Mouse (Mus musculus) intestine, embryonic 15.5 days (tissue): Measurements from ENCODE around the gene Mpdu1. TPM values are rescaled to one million over a fixed set of nuclear protein-coding genes. Genes with fewer than 3 reads are reported as not detected.

Source experiments
- ATAC-seq: fragments of 200-750 bp; cut with Nextera tagmentation; 2 replicates; pipeline ENCODE4 v1.8.0; 2017; ENCODE audit warnings: moderate TSS enrichment, moderate library complexity
- H3K27ac ChIP-seq: fragments of 300-500 bp; sonication (generic); 2 replicates; pipeline ENCODE4 v1.5.1; 2015; ENCODE audit warnings: mild to moderate bottlenecking, inconsistent platforms
- H3K27me3 ChIP-seq: fragments of 300-500 bp; sonication (generic); replicated peaks from 2 replicates; pipeline ENCODE4 v1.6.1; 2015; ENCODE audit warnings: inconsistent platforms
- H3K36me3 ChIP-seq: fragments of 300-500 bp; sonication (generic); 2 replicates; pipeline ENCODE4 v1.6.1; 2015; ENCODE audit warnings: inconsistent platforms
- H3K4me1 ChIP-seq: fragments of 300-500 bp; sonication (generic); replicated peaks from 2 replicates; pipeline ENCODE4 v1.6.1; 2015; ENCODE audit warnings: inconsistent platforms
- H3K4me2 ChIP-seq: fragments of 300-500 bp; sonication (generic); replicated peaks from 2 replicates; pipeline ENCODE4 v1.6.1; 2015; ENCODE audit warnings: mild to moderate bottlenecking, inconsistent platforms
- H3K4me3 ChIP-seq: fragments of 300-500 bp; sonication (generic); replicated peaks from 2 replicates; pipeline ENCODE4 v1.5.1; 2015; ENCODE audit warnings: inconsistent platforms
- H3K9ac ChIP-seq: fragments of 300-500 bp; sonication (generic); 2 replicates; pipeline ENCODE4 v1.6.1; 2015; ENCODE audit warnings: inconsistent platforms
- H3K9me3 ChIP-seq: fragments of 300-500 bp; sonication (generic); 2 replicates; pipeline ENCODE4 v1.6.1; 2016; ENCODE audit warnings: inconsistent platforms
- WGBS: fragments of 180-500 bp; shearing (Covaris S2); methylation state at CpG from one replicate; pipeline ENCODE4 v1.1.7; 2015; 5-methylcytosine and 5-hydroxymethylcytosine counted together
- polyA plus RNA-seq: library from polyadenylated mRNA; unstranded; fragments of >200 nt; fragmentation: Nextera tagmentation; extraction: Ambion mirVana; gene quantifications from 2 replicates; pipeline ENCODE4 v1.2.1, GENCODE M21; 2015

Gene Mpdu1
- polyA plus RNA-seq, 1 experiment from 2014 or later = 60.9 TPM

GRCm38 (mm10) chr11:69656617-69657461 lies 5.6 kb downstream of the Mpdu1 start:
- no peak for ATAC-seq
- Histone ChIP-seq H3K4me1 (peaks cover 16% of the 10 kb centered on the region), H3K9me3 (no peaks in the 10 kb centered on the region), H3K4me2 (no peak overlapping the region), H3K4me3 (no peak overlapping the region), H3K27me3 (no peaks in the 10 kb centered on the region), H3K9ac (no peak overlapping the region), H3K36me3 (peaks cover 31% of the 10 kb centered on the region), H3K27ac (no peak overlapping the region)
- WGBS = 69% methylated on average over 10 of the region's 10 CpGs

GRCm38 (mm10) chr11:69656065-69656455 lies 6.4 kb downstream of the Mpdu1 start:
- H3K4me3 ChIP-seq = no peak overlapping the region
- no peak overlapping the region for H3K4me2 ChIP-seq
- 86% methylated on average over 5 of the region's 5 CpGs for WGBS
- H3K9me3 ChIP-seq = no peaks in the 10 kb centered on the region
- no peak for ATAC-seq
- no peak overlapping the region for H3K9ac ChIP-seq
- peaks cover 12% of the 10 kb centered on the region for H3K4me1 ChIP-seq
- H3K27me3 ChIP-seq = no peaks in the 10 kb centered on the region
- H3K36me3 ChIP-seq = peaks cover 37% of the 10 kb centered on the region
- H3K27ac ChIP-seq = no peak overlapping the region

- H3K4me3 ChIP-seq = peak within 1 kb of the TSS; percentile 3; the same call in 1 of the 2 replicates
- H3K4me2 ChIP-seq = peak within 1 kb of the TSS; percentile 22; the same call in 1 of the 2 replicates
- peak; percentile 82 for ATAC-seq
- peaks cover 43% of the 10 kb centered on the region for H3K36me3 ChIP-seq
- WGBS = 27% methylated on average over 34 of the region's 34 CpGs
- H3K9me3 ChIP-seq = no peaks in the 10 kb centered on the region
- H3K4me1 ChIP-seq = peaks cover 12% of the 10 kb centered on the region
- H3K27me3 ChIP-seq = no peaks in the 10 kb centered on the region
- peak within 1 kb of the TSS; percentile 51 for H3K27ac ChIP-seq
- H3K9ac ChIP-seq = 0 out of 2 replicates have a peak within 1 kb of the TSS, but pooled peaks have one; percentile 13
These were observed 7.0 kb downstream of the Mpdu1 start, which contains the start of gene Sox15 for GRCm38 (mm10) chr11:69655264-69656064. Gene Sox15, plus strand, starts transcription at chr11:69655314.

GRCm38 (mm10) chr11:69654760-69655159 lies 7.7 kb downstream of the Mpdu1 start:
- no peak overlapping the region for H3K4me3 ChIP-seq
- H3K9me3 ChIP-seq = no peaks in the 10 kb centered on the region
- H3K36me3 ChIP-seq = peaks cover 47% of the 10 kb centered on the region
- peaks cover 12% of the 10 kb centered on the region for H3K4me1 ChIP-seq
- H3K27me3 ChIP-seq = no peaks in the 10 kb centered on the region
- ATAC-seq = no peak
- H3K9ac ChIP-seq = 0 out of 2 replicates have a peak overlapping the region, but pooled peaks have one; percentile 13
- H3K4me2 ChIP-seq = no peak overlapping the region
- 39% methylated on average over 9 of the region's 9 CpGs for WGBS
- H3K27ac ChIP-seq = peak overlapping the region; percentile 51

- WGBS = 71% methylated on average over 5 of the region's 5 CpGs
- Histone ChIP-seq H3K36me3 (peaks cover 53% of the 10 kb centered on the region), H3K9ac (no peak overlapping the region), H3K4me1 (peaks cover 12% of the 10 kb centered on the region), H3K4me3 (no peak overlapping the region), H3K9me3 (no peaks in the 10 kb centered on the region), H3K4me2 (no peak overlapping the region), H3K27ac (no peak overlapping the region), H3K27me3 (no peaks in the 10 kb centered on the region)
- no peak for ATAC-seq
These were observed 9.0 kb downstream of the Mpdu1 start for GRCm38 (mm10) chr11:69653399-69653798.

GRCm38 (mm10) chr11:69645860-69646259 lies 16.6 kb downstream of the Mpdu1 start:
- 86% methylated on average over 5 of the region's 5 CpGs for WGBS
- H3K36me3 ChIP-seq = peaks cover 63% of the 10 kb centered on the region
- ATAC-seq = no peak
- no peak overlapping the region for H3K4me2 ChIP-seq
- no peak overlapping the region for H3K4me3 ChIP-seq
- no peaks in the 10 kb centered on the region for H3K9me3 ChIP-seq
- H3K4me1 ChIP-seq = no peaks in the 10 kb centered on the region
- no peaks in the 10 kb centered on the region for H3K27me3 ChIP-seq
- no peak overlapping the region for H3K9ac ChIP-seq
- no peak overlapping the region for H3K27ac ChIP-seq

GRCm38 (mm10) chr11:69635471-69635870 lies 27.0 kb downstream of the Mpdu1 start:
- WGBS = 72% methylated on average over 3 of the region's 3 CpGs
- H3K4me3 ChIP-seq = no peak overlapping the region
- no peak overlapping the region; the same call in 1 of the 2 replicates for H3K4me2 ChIP-seq
- no peak overlapping the region for H3K27ac ChIP-seq
- H3K4me1 ChIP-seq = peaks cover 5% of the 10 kb centered on the region; the same call in 1 of the 2 replicates
- ATAC-seq = no peak
- no peak overlapping the region for H3K9ac ChIP-seq
- H3K36me3 ChIP-seq = peaks cover 5% of the 10 kb centered on the region; the same call in 1 of the 2 replicates
- no peaks in the 10 kb centered on the region for H3K27me3 ChIP-seq
- no peaks in the 10 kb centered on the region for H3K9me3 ChIP-seq

- peak overlapping the region; percentile 96 for H3K9ac ChIP-seq
- H3K9me3 ChIP-seq = no peaks in the 10 kb centered on the region
- peaks cover 5% of the 10 kb centered on the region; the same call in 1 of the 2 replicates for H3K4me1 ChIP-seq
- H3K27ac ChIP-seq = peak overlapping the region; percentile 97
- H3K4me2 ChIP-seq = peak overlapping the region; percentile 60
- H3K36me3 ChIP-seq = no peaks in the 10 kb centered on the region
- peak; percentile 80 for ATAC-seq
- WGBS = under 1% methylated on average over 41 of the region's 50 CpGs
- no peaks in the 10 kb centered on the region for H3K27me3 ChIP-seq
- peak overlapping the region; percentile 97 for H3K4me3 ChIP-seq
These were observed 29.1 kb downstream of the Mpdu1 start for GRCm38 (mm10) chr11:69633128-69633866.

GRCm38 (mm10) chr11:69632284-69633089 lies 30.0 kb downstream of the Mpdu1 start, which contains the start of gene Fxr2:
Gene Fxr2, plus strand, starts transcription at chr11:69632990.
- under 1% methylated on average over 52 of the region's 56 CpGs for WGBS
- ATAC-seq = peak; percentile 99
- no peaks in the 10 kb centered on the region for H3K9me3 ChIP-seq
- H3K4me3 ChIP-seq = peak within 1 kb of the TSS; percentile 97
- H3K27me3 ChIP-seq = no peaks in the 10 kb centered on the region
- H3K4me1 ChIP-seq = peaks cover 5% of the 10 kb centered on the region; the same call in 1 of the 2 replicates
- H3K36me3 ChIP-seq = no peaks in the 10 kb centered on the region
- H3K9ac ChIP-seq = peak within 1 kb of the TSS; percentile 96
- H3K4me2 ChIP-seq = peak within 1 kb of the TSS; percentile 60
- H3K27ac ChIP-seq = peak within 1 kb of the TSS; percentile 97

GRCm38 (mm10) chr11:69629802-69630201 lies 32.6 kb downstream of the Mpdu1 start:
- WGBS = 80% methylated on average over 1 of the region's 1 CpGs

GRCm38 (mm10) chr11:69628286-69628685 lies 34.2 kb downstream of the Mpdu1 start:
- Histone ChIP-seq H3K4me2 (no peak overlapping the region), H3K4me1 (no peaks in the 10 kb centered on the region), H3K27me3 (no peaks in the 10 kb centered on the region), H3K27ac (no peak overlapping the region), H3K4me3 (no peak overlapping the region), H3K9ac (no peak overlapping the region), H3K9me3 (no peaks in the 10 kb centered on the region), H3K36me3 (no peaks in the 10 kb centered on the region)
- ATAC-seq = no peak
- WGBS = 36% methylated on average over 6 of the region's 6 CpGs

More at GRCm38 (mm10) chr11:69629802-69630201, 32.6 kb downstream of the Mpdu1 start:
- no peak for ATAC-seq
- H3K4me1 ChIP-seq = peaks cover 4% of the 10 kb centered on the region; the same call in 1 of the 2 replicates
- no peaks in the 10 kb centered on the region for H3K27me3 ChIP-seq
- no peak overlapping the region for H3K4me2 ChIP-seq
- no peaks in the 10 kb centered on the region for H3K9me3 ChIP-seq
- H3K36me3 ChIP-seq = no peaks in the 10 kb centered on the region
- no peak overlapping the region for H3K4me3 ChIP-seq
- no peak overlapping the region for H3K9ac ChIP-seq
- no peak overlapping the region for H3K27ac ChIP-seq
